Mouse (Mus musculus) lung, postnatal 25 days (tissue): ENCODE measurements around the gene Myl3.

Source experiments
- DNase-seq: peaks from one replicate; pipeline ENCODE4 v3.0.0; 2022; ENCODE audit warnings: low spot score

Myl3 gene

GRCm38 (mm10) chr9:110763405-110763804 lies 21.7 kb downstream of the Myl3 start:
- DNase-seq, result no peak

- DNase-seq, result no peak
These were observed 30.7 kb downstream of the Myl3 start for GRCm38 (mm10) chr9:110772336-110772735.

GRCm38 (mm10) chr9:110774403-110775268 lies 33.0 kb downstream of the Myl3 start:
- DNase-seq, result no peak

GRCm38 (mm10) chr9:110775269-110776022 lies 33.8 kb downstream of the Myl3 start:
- DNase-seq, result no peak

- DNase-seq, result no peak
These were observed 36.4 kb downstream of the Myl3 start for GRCm38 (mm10) chr9:110778100-110778499.

GRCm38 (mm10) chr9:110778559-110778958 lies 36.9 kb downstream of the Myl3 start:
- DNase-seq, result no peak

- no peak for DNase-seq
These were observed 37.7 kb downstream of the Myl3 start for GRCm38 (mm10) chr9:110779242-110779913.

- peak; percentile 94 for DNase-seq
These were observed 39.6 kb downstream of the Myl3 start for GRCm38 (mm10) chr9:110781256-110781721.

GRCm38 (mm10) chr9:110781731-110782130 lies 40.1 kb downstream of the Myl3 start:
- peak; percentile 87 for DNase-seq

GRCm38 (mm10) chr9:110783611-110784010 lies 42.0 kb downstream of the Myl3 start:
- DNase-seq, result no peak

- DNase-seq, result no peak
These were observed 46.5 kb downstream of the Myl3 start for GRCm38 (mm10) chr9:110788169-110788568.

GRCm38 (mm10) chr9:110790462-110790861 lies 48.8 kb downstream of the Myl3 start:
- DNase-seq, result peak; percentile 73

GRCm38 (mm10) chr9:110797013-110797412 lies 55.4 kb downstream of the Myl3 start:
- no peak for DNase-seq

- DNase-seq, result no peak
These were observed 56.2 kb downstream of the Myl3 start, which contains the start of gene Prss42 for GRCm38 (mm10) chr9:110797866-110798265. Prss42 (plus strand) TSS chr9:110798166.

- no peak for DNase-seq
These were observed 59.3 kb downstream of the Myl3 start for GRCm38 (mm10) chr9:110800834-110801479.

GRCm38 (mm10) chr9:110803294-110803693 lies 61.6 kb downstream of the Myl3 start:
- DNase-seq, result no peak

- no peak for DNase-seq
These were observed 68.4 kb downstream of the Myl3 start for GRCm38 (mm10) chr9:110810051-110810450.

GRCm38 (mm10) chr9:110813789-110814188 lies 72.1 kb downstream of the Myl3 start, which contains the start of gene Prss44:
Prss44 (plus strand) TSS chr9:110813994.
- no peak for DNase-seq
